Mouse (Mus musculus) forebrain, embryonic 15.5 days (tissue): ENCODE data around the gene Sde2. TPM values are rescaled to one million over a fixed set of nuclear protein-coding genes. Genes with fewer than 3 reads are reported as not detected.
A peak's percentile ranks its signal among the peaks of the same experiment; 100 is the strongest.
"Not testable (repeated sequence)": the region's sequence is repeated elsewhere in the genome, so short reads cannot be mapped to it uniquely, and the experiment has no call there.

Experiments
- ATAC-seq: fragments of 200-750 bp; cut with Nextera tagmentation; replicated peaks from 2 replicates; pipeline ENCODE4 v1.8.0; 2017; ENCODE audit warnings: mild to moderate bottlenecking, moderate TSS enrichment, moderate library complexity
- H3K27ac ChIP-seq: fragments of 300-500 bp; sonication (generic); replicated peaks from 2 replicates; pipeline ENCODE4 v1.5.1; 2015; ENCODE audit warnings: mild to moderate bottlenecking, inconsistent platforms
- H3K27me3 ChIP-seq: fragments of 300-500 bp; sonication (generic); 2 replicates; pipeline ENCODE4 v1.6.1; 2015; ENCODE audit warnings: inconsistent platforms
- H3K36me3 ChIP-seq: fragments of 300-500 bp; sonication (generic); 2 replicates; pipeline ENCODE4 v1.6.1; 2015; ENCODE audit warnings: mild to moderate bottlenecking, inconsistent platforms
- H3K4me1 ChIP-seq: fragments of 300-500 bp; sonication (generic); 2 replicates; pipeline ENCODE4 v1.6.1; 2015; ENCODE audit warnings: inconsistent platforms
- H3K4me2 ChIP-seq: fragments of 300-500 bp; sonication (generic); replicated peaks from 2 replicates; pipeline ENCODE4 v1.6.1; 2015; ENCODE audit warnings: mild to moderate bottlenecking, inconsistent platforms
- H3K4me3 ChIP-seq: fragments of 300-500 bp; sonication (generic); 2 replicates; pipeline ENCODE4 v1.5.1; 2015; ENCODE audit warnings: mild to moderate bottlenecking, inconsistent platforms
- H3K9ac ChIP-seq: fragments of 300-500 bp; sonication (generic); replicated peaks from 2 replicates; pipeline ENCODE4 v1.6.1; 2015; ENCODE audit warnings: mild to moderate bottlenecking, inconsistent platforms
- H3K9me3 ChIP-seq: fragments of 300-500 bp; sonication (generic); 2 replicates; pipeline ENCODE4 v1.6.1; 2016; ENCODE audit warnings: inconsistent platforms
- WGBS: fragments of 180-500 bp; shearing (Covaris S2); methylation state at CpG from one replicate; pipeline ENCODE4 v1.1.7; 2015; ENCODE audit warnings: mixed read lengths; 5-methylcytosine and 5-hydroxymethylcytosine counted together
- polyA plus RNA-seq: library from polyadenylated mRNA; unstranded; fragments of >200 nt; fragmentation: Nextera tagmentation; extraction: Ambion mirVana; gene quantifications from 2 replicates; pipeline ENCODE4 v1.2.1, GENCODE M21; 2015

Sde2 gene
- polyA plus RNA-seq, 1 experiment from 2014 or later: 35.7 TPM

- peaks cover 27% of the 10 kb centered on the region for H3K4me1 ChIP-seq
- H3K36me3 ChIP-seq: peaks cover 3% of the 10 kb centered on the region; the same call in 1 of the 2 replicates
- WGBS: 25% methylated on average over 12 of the region's 12 CpGs
- no peaks in the 10 kb centered on the region for H3K27me3 ChIP-seq
- H3K9ac ChIP-seq: peak overlapping the region; percentile 34; the same call in 1 of the 2 replicates
- ATAC-seq: no peak
- H3K9me3 ChIP-seq: no peaks in the 10 kb centered on the region
- peak overlapping the region; percentile 100 for H3K27ac ChIP-seq
- peak overlapping the region; percentile 8; the same call in 1 of the 2 replicates for H3K4me3 ChIP-seq
- peak overlapping the region; percentile 38 for H3K4me2 ChIP-seq
Observed at GRCm38 (mm10) chr1:180815371-180816024, 35.4 kb upstream of the Sde2 start.

- H3K27ac ChIP-seq: no peak overlapping the region
Observed at GRCm38 (mm10) chr1:180818000-180818399, 32.9 kb upstream of the Sde2 start.

GRCm38 (mm10) chr1:180821101-180821500, 29.8 kb upstream of the Sde2 start:
- H3K9ac ChIP-seq: no peak overlapping the region
- H3K36me3 ChIP-seq: no peaks in the 10 kb centered on the region
- ATAC-seq: no peak
- no peak overlapping the region for H3K27ac ChIP-seq
- H3K9me3 ChIP-seq: no peaks in the 10 kb centered on the region
- H3K4me2 ChIP-seq: no peak overlapping the region
- H3K4me3 ChIP-seq: no peak overlapping the region
- peaks cover under 1% of the 10 kb centered on the region for H3K4me1 ChIP-seq
- H3K27me3 ChIP-seq: no peaks in the 10 kb centered on the region
- WGBS: 82% methylated on average over 6 of the region's 6 CpGs

More at GRCm38 (mm10) chr1:180818000-180818399, 32.9 kb upstream of the Sde2 start:
- ATAC-seq: no peak
- H3K36me3 ChIP-seq: no peaks in the 10 kb centered on the region
- no peaks in the 10 kb centered on the region for H3K9me3 ChIP-seq
- H3K4me2 ChIP-seq: no peak overlapping the region
- H3K9ac ChIP-seq: no peak overlapping the region
- H3K4me1 ChIP-seq: peaks cover 19% of the 10 kb centered on the region
- H3K27me3 ChIP-seq: no peaks in the 10 kb centered on the region
- 70% methylated on average over 2 of the region's 2 CpGs for WGBS
- H3K4me3 ChIP-seq: no peak overlapping the region

- Histone ChIP-seq H3K4me2 (no peak overlapping the region), H3K4me3 (no peak overlapping the region), H3K27ac (no peak overlapping the region), H3K4me1 (no peaks in the 10 kb centered on the region), H3K27me3 (no peaks in the 10 kb centered on the region), H3K36me3 (no peaks in the 10 kb centered on the region), H3K9ac (no peak overlapping the region), H3K9me3 (no peaks in the 10 kb centered on the region)
- WGBS: 94% methylated on average over 5 of the region's 5 CpGs
- no peak for ATAC-seq
Observed at GRCm38 (mm10) chr1:180822276-180822675, 28.7 kb upstream of the Sde2 start.

- no peak for ATAC-seq
- H3K36me3 ChIP-seq: no peaks in the 10 kb centered on the region
- no peak overlapping the region for H3K27ac ChIP-seq
- H3K4me1 ChIP-seq: no peaks in the 10 kb centered on the region
- H3K27me3 ChIP-seq: no peaks in the 10 kb centered on the region
- no peaks in the 10 kb centered on the region for H3K9me3 ChIP-seq
- 74% methylated on average over 3 of the region's 3 CpGs for WGBS
- no peak overlapping the region for H3K4me2 ChIP-seq
- no peak overlapping the region for H3K4me3 ChIP-seq
- H3K9ac ChIP-seq: no peak overlapping the region
Observed at GRCm38 (mm10) chr1:180823716-180824115, 27.2 kb upstream of the Sde2 start.

GRCm38 (mm10) chr1:180824721-180825120, 26.2 kb upstream of the Sde2 start:
- H3K36me3 ChIP-seq: no peaks in the 10 kb centered on the region
- no peaks in the 10 kb centered on the region for H3K27me3 ChIP-seq
- no peak overlapping the region for H3K27ac ChIP-seq
- no peak overlapping the region for H3K9ac ChIP-seq
- 86% methylated on average over 3 of the region's 3 CpGs for WGBS
- H3K4me3 ChIP-seq: no peak overlapping the region
- no peak for ATAC-seq
- H3K9me3 ChIP-seq: no peaks in the 10 kb centered on the region
- no peaks in the 10 kb centered on the region for H3K4me1 ChIP-seq
- H3K4me2 ChIP-seq: no peak overlapping the region

- H3K9ac ChIP-seq: no peak overlapping the region
- no peak for ATAC-seq
Observed at GRCm38 (mm10) chr1:180826634-180827033, 24.3 kb upstream of the Sde2 start.

GRCm38 (mm10) chr1:180829775-180830174, 21.2 kb upstream of the Sde2 start:
- H3K4me2 ChIP-seq: no peak overlapping the region
- H3K9ac ChIP-seq: no peak overlapping the region
- H3K36me3 ChIP-seq: no peaks in the 10 kb centered on the region
- H3K9me3 ChIP-seq: no peaks in the 10 kb centered on the region
- WGBS: 84% methylated on average over 11 of the region's 11 CpGs
- H3K4me3 ChIP-seq: no peak overlapping the region
- no peak for ATAC-seq
- no peaks in the 10 kb centered on the region for H3K27me3 ChIP-seq
- no peak overlapping the region for H3K27ac ChIP-seq
- H3K4me1 ChIP-seq: no peaks in the 10 kb centered on the region

More at GRCm38 (mm10) chr1:180826634-180827033, 24.3 kb upstream of the Sde2 start:
- Histone ChIP-seq H3K27ac (no peak overlapping the region), H3K27me3 (no peaks in the 10 kb centered on the region), H3K4me1 (no peaks in the 10 kb centered on the region), H3K4me3 (no peak overlapping the region), H3K36me3 (no peaks in the 10 kb centered on the region), H3K4me2 (no peak overlapping the region), H3K9me3 (no peaks in the 10 kb centered on the region)
- WGBS: 90% methylated on average over 4 of the region's 4 CpGs

- Histone ChIP-seq H3K9ac (no peak overlapping the region), H3K4me1 (no peaks in the 10 kb centered on the region), H3K4me3 (no peak overlapping the region), H3K4me2 (no peak overlapping the region), H3K27me3 (no peaks in the 10 kb centered on the region), H3K9me3 (no peaks in the 10 kb centered on the region), H3K36me3 (no peaks in the 10 kb centered on the region), H3K27ac (no peak overlapping the region)
- 86% methylated on average over 11 of the region's 11 CpGs for WGBS
- no peak for ATAC-seq
Observed at GRCm38 (mm10) chr1:180830175-180830574, 20.8 kb upstream of the Sde2 start.

- Histone ChIP-seq H3K27ac (no peak overlapping the region), H3K36me3 (no peaks in the 10 kb centered on the region), H3K9ac (no peak overlapping the region), H3K9me3 (no peaks in the 10 kb centered on the region), H3K4me3 (no peak overlapping the region), H3K27me3 (no peaks in the 10 kb centered on the region), H3K4me2 (no peak overlapping the region), H3K4me1 (no peaks in the 10 kb centered on the region)
- ATAC-seq: no peak
- 71% methylated on average over 14 of the region's 14 CpGs for WGBS
Observed at GRCm38 (mm10) chr1:180830588-180831346, 20.2 kb upstream of the Sde2 start.

- ATAC-seq: no peak
- Histone ChIP-seq H3K4me2 (no peak overlapping the region), H3K36me3 (no peaks in the 10 kb centered on the region), H3K4me3 (no peak overlapping the region), H3K27ac (no peak overlapping the region), H3K9ac (no peak overlapping the region), H3K4me1 (no peaks in the 10 kb centered on the region), H3K9me3 (no peaks in the 10 kb centered on the region), H3K27me3 (no peaks in the 10 kb centered on the region)
- 89% methylated on average over 10 of the region's 10 CpGs for WGBS
Observed at GRCm38 (mm10) chr1:180835273-180836015, 15.5 kb upstream of the Sde2 start.

GRCm38 (mm10) chr1:180836467-180836866, 14.5 kb upstream of the Sde2 start:
- H3K4me3 ChIP-seq, H3K4me1 ChIP-seq, ATAC-seq, H3K9ac ChIP-seq, H3K4me2 ChIP-seq, H3K27me3 ChIP-seq, H3K9me3 ChIP-seq, H3K27ac ChIP-seq, H3K36me3 ChIP-seq: not testable (repeated sequence)
- WGBS: 96% methylated on average over 8 of the region's 8 CpGs
